Mouse (Mus musculus) kidney, embryonic 14.5 days (tissue): ENCODE data around the gene Dnah12. TPM values are rescaled to one million over a fixed set of nuclear protein-coding genes. Genes with fewer than 3 reads are reported as not detected.
"Not testable (repeated sequence)": the region's sequence is repeated elsewhere in the genome, so short reads cannot be mapped to it uniquely, and the experiment has no call there.

ENCODE experiments used
- ATAC-seq: fragments of 200-750 bp; cut with Nextera tagmentation; 2 replicates; pipeline ENCODE4 v1.8.0; 2017; ENCODE audit warnings: moderate number of reproducible peaks, mild to moderate bottlenecking, moderate TSS enrichment, moderate library complexity; ENCODE audit not compliant: low FRiP score, low TSS enrichment
- H3K27ac ChIP-seq: fragments of 300-500 bp; sonication (generic); 2 replicates; pipeline ENCODE4 v1.5.1; 2014; ENCODE audit warnings: low read depth, mild to moderate bottlenecking, low read length, moderate library complexity, mixed read lengths
- H3K27me3 ChIP-seq: fragments of 300-500 bp; sonication (generic); 2 replicates; pipeline ENCODE4 v1.6.1; 2014; ENCODE audit warnings: mild to moderate bottlenecking, low read length; ENCODE audit not compliant: control insufficient read depth, insufficient read depth
- H3K36me3 ChIP-seq: fragments of 300-500 bp; sonication (generic); 2 replicates; pipeline ENCODE4 v1.6.1; 2014; ENCODE audit warnings: low read length, mixed read lengths; ENCODE audit not compliant: control insufficient read depth, insufficient read depth
- H3K4me1 ChIP-seq: fragments of 300-500 bp; sonication (generic); 2 replicates; pipeline ENCODE4 v1.6.1; 2014; ENCODE audit warnings: low read length, mixed read lengths; ENCODE audit not compliant: control insufficient read depth, insufficient read depth
- H3K4me2 ChIP-seq: fragments of 300-500 bp; sonication (generic); replicated peaks from 2 replicates; pipeline ENCODE4 v1.6.1; 2014; ENCODE audit warnings: low read depth, mild to moderate bottlenecking, low read length
- H3K4me3 ChIP-seq: fragments of 300-500 bp; sonication (generic); 2 replicates; pipeline ENCODE4 v1.5.1; 2014; ENCODE audit warnings: mild to moderate bottlenecking, low read length
- H3K9ac ChIP-seq: fragments of 300-500 bp; sonication (generic); 2 replicates; pipeline ENCODE4 v1.6.1; 2014; ENCODE audit warnings: low read depth, mild to moderate bottlenecking, low read length, moderate library complexity
- H3K9me3 ChIP-seq: fragments of 300-500 bp; sonication (generic); 2 replicates; pipeline ENCODE4 v1.6.1; 2016; ENCODE audit warnings: low read length; ENCODE audit not compliant: control insufficient read depth
- WGBS: fragments of 180-500 bp; shearing (Covaris S2); extraction: QIAGEN DNeasy Blood & Tissue Kit; methylation state at CpG from one replicate; pipeline ENCODE4 v1.1.7; 2014; 5-methylcytosine and 5-hydroxymethylcytosine counted together
- polyA plus RNA-seq: library from polyadenylated mRNA; unstranded; fragments of >200 nt; fragmentation: Nextera tagmentation; extraction: Ambion mirVana; gene quantifications from 2 replicates; pipeline ENCODE4 v1.2.1, GENCODE M21; 2014

The Dnah12 gene
- polyA plus RNA-seq, 1 experiment from 2014 or later, result 0.01 TPM

- no peaks in the 10 kb centered on the region for H3K4me1 ChIP-seq
- H3K27ac ChIP-seq, result no peak overlapping the region
- 51% methylated on average over 2 of the region's 2 CpGs for WGBS
- no peak for ATAC-seq
- H3K9ac ChIP-seq, result no peak overlapping the region
- H3K4me2 ChIP-seq, result no peak overlapping the region
- no peaks in the 10 kb centered on the region for H3K36me3 ChIP-seq
- H3K27me3 ChIP-seq, result no peaks in the 10 kb centered on the region
- H3K9me3 ChIP-seq, result no peaks in the 10 kb centered on the region
- no peak overlapping the region for H3K4me3 ChIP-seq
Observed at GRCm38 (mm10) chr14:26690727-26691126, 2.3 kb upstream of the Dnah12 start.

- Histone ChIP-seq H3K36me3 (no peaks in the 10 kb centered on the region), H3K4me3 (no peak overlapping the region), H3K27ac (no peak overlapping the region), H3K27me3 (no peaks in the 10 kb centered on the region), H3K4me2 (no peak overlapping the region), H3K4me1 (no peaks in the 10 kb centered on the region), H3K9ac (no peak overlapping the region), H3K9me3 (no peaks in the 10 kb centered on the region)
- ATAC-seq, result no peak
- WGBS, result 54% methylated on average over 2 of the region's 2 CpGs
Observed at GRCm38 (mm10) chr14:26691363-26691762, 1.7 kb upstream of the Dnah12 start.

DNA sequence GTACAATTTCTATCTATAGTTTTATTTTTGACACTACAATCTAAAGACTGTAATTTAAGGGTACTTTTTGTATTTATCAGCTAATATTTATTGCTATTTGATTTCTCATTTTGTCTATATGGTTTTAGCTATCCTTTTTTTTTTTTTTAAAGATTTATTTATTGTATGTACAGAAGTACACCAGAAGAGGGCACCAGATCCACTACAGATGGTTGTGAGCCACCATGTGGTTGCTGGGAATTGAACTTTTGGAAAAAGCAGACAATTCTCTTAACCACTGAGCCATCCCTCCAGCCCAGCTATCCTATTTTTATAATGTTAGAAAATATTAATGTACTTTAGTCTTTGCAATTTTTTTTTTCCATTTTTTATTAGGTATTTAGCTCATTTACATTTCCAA lies 4.8 kb downstream of the Dnah12 start:
- Histone ChIP-seq H3K4me2 (no peak overlapping the region), H3K4me3 (no peak overlapping the region), H3K27me3 (no peaks in the 10 kb centered on the region), H3K36me3 (no peaks in the 10 kb centered on the region), H3K4me1 (no peaks in the 10 kb centered on the region), H3K9ac (no peak overlapping the region), H3K9me3 (no peaks in the 10 kb centered on the region), H3K27ac (no peak overlapping the region)
- no peak for ATAC-seq

DNA sequence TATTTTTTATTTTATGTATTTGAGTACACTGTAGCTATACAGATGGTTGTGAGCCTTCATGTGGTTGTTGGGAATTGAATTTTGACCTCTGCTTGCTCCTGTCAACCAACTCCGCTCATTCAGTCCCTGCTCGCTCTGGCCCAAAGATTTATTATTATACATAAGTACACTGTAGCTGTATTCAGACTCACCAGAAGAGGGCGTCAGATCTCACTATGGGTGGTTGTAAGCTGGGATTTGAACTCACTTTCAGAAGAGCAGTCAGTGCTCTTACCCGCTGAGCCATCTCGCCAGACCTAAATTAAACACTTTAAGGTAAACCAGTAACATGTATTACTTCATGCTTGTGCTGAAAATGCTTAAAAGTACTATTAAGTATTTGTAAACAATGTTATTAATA lies 12.2 kb downstream of the Dnah12 start:
- H3K27me3 ChIP-seq, H3K9me3 ChIP-seq, H3K4me2 ChIP-seq, ATAC-seq, H3K4me3 ChIP-seq, H3K36me3 ChIP-seq, H3K27ac ChIP-seq, H3K9ac ChIP-seq, H3K4me1 ChIP-seq: not testable (repeated sequence)
- 82% methylated on average over 5 of the region's 5 CpGs for WGBS

DNA sequence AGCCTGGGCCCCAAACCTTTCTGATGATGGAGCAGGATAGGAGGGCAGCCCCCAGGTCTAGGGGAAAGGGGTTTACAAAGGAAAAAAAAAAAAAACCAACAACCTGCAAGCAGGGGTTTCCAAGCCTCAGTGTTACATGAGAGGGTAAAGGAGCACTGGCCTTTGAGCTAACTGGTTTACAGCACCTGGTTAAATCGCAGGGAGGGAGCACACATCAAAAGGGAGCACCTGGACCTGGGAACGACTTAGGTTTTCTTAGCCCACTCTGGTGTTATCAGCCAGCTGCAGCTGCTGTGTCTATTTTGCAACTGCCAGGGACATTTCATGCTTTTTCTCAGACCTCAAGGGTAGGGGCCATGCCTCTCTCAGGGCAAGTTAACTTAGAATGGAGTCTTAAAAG lies 26.6 kb downstream of the Dnah12 start:
- not testable (repeated sequence) for H3K27ac ChIP-seq, H3K9me3 ChIP-seq, H3K9ac ChIP-seq, H3K4me2 ChIP-seq, H3K4me3 ChIP-seq, H3K36me3 ChIP-seq, ATAC-seq, H3K27me3 ChIP-seq, H3K4me1 ChIP-seq
- WGBS, result 60% methylated on average over 2 of the region's 2 CpGs

GRCm38 (mm10) chr14:26724898-26725297 lies 31.8 kb downstream of the Dnah12 start:
- no peaks in the 10 kb centered on the region for H3K36me3 ChIP-seq
- WGBS, result 89% methylated on average over 3 of the region's 3 CpGs
- H3K27me3 ChIP-seq, result no peaks in the 10 kb centered on the region
- no peak overlapping the region for H3K9ac ChIP-seq
- H3K9me3 ChIP-seq, result no peaks in the 10 kb centered on the region
- no peak for ATAC-seq
- no peaks in the 10 kb centered on the region for H3K4me1 ChIP-seq
- no peak overlapping the region for H3K4me3 ChIP-seq
- H3K4me2 ChIP-seq, result no peak overlapping the region
- H3K27ac ChIP-seq, result no peak overlapping the region

GRCm38 (mm10) chr14:26758566-26758965 lies 65.5 kb downstream of the Dnah12 start:
- Histone ChIP-seq H3K27ac (no peak overlapping the region), H3K4me2 (no peak overlapping the region), H3K27me3 (no peaks in the 10 kb centered on the region), H3K9me3 (peaks cover 6% of the 10 kb centered on the region), H3K9ac (no peak overlapping the region), H3K36me3 (no peaks in the 10 kb centered on the region), H3K4me1 (no peaks in the 10 kb centered on the region), H3K4me3 (no peak overlapping the region)
- WGBS, result 80% methylated on average over 8 of the region's 8 CpGs
- no peak for ATAC-seq

GRCm38 (mm10) chr14:26764827-26765226 lies 71.8 kb downstream of the Dnah12 start:
- Histone ChIP-seq H3K4me3 (no peak overlapping the region), H3K36me3 (no peaks in the 10 kb centered on the region), H3K9me3 (peaks cover 16% of the 10 kb centered on the region), H3K27me3 (no peaks in the 10 kb centered on the region), H3K27ac (no peak overlapping the region), H3K9ac (no peak overlapping the region), H3K4me2 (no peak overlapping the region), H3K4me1 (no peaks in the 10 kb centered on the region)
- 85% methylated on average over 6 of the region's 6 CpGs for WGBS
- no peak for ATAC-seq

DNA sequence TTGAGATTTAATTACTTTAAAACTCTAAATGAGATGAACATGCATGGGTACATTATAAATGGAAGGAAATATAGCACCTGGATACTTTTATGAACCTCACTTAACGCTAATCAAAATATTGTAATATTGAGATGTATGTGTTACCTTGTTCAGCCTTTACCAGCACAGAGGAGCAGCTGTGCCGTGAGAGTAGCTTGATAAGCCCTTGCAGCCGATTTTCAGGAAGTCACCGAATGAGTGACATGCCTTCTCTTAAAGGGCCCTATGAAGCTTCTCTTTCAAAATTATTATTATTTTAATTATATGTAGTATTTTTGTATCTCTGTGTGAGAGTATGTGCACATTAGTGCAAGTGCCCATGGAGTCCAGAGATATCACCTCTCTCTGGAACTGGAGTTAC lies 75.1 kb downstream of the Dnah12 start:
- WGBS, result 84% methylated on average over 4 of the region's 4 CpGs
- Histone ChIP-seq H3K4me1 (no peaks in the 10 kb centered on the region), H3K27me3 (no peaks in the 10 kb centered on the region), H3K36me3 (no peaks in the 10 kb centered on the region), H3K9me3 (peaks cover 10% of the 10 kb centered on the region), H3K4me3 (no peak overlapping the region), H3K4me2 (no peak overlapping the region), H3K9ac (no peak overlapping the region), H3K27ac (no peak overlapping the region)
- ATAC-seq, result no peak

- Histone ChIP-seq H3K9ac (no peak overlapping the region), H3K4me2 (no peak overlapping the region), H3K4me1 (no peaks in the 10 kb centered on the region), H3K4me3 (no peak overlapping the region), H3K27me3 (no peaks in the 10 kb centered on the region), H3K9me3 (no peaks in the 10 kb centered on the region), H3K27ac (no peak overlapping the region), H3K36me3 (no peaks in the 10 kb centered on the region)
- ATAC-seq, result no peak
- 84% methylated on average over 4 of the region's 4 CpGs for WGBS
Observed at GRCm38 (mm10) chr14:26773536-26773935, 80.5 kb downstream of the Dnah12 start.
